Mouse (Mus musculus) A20 (cell line): ENCODE measurements around the gene Ttll6.

Experiments used
- DNase-seq: peaks from one replicate; pipeline ENCODE4 v3.0.0-alpha.2; 2011; ENCODE audit warnings: low read depth, low spot score

The Ttll6 gene

DNA sequence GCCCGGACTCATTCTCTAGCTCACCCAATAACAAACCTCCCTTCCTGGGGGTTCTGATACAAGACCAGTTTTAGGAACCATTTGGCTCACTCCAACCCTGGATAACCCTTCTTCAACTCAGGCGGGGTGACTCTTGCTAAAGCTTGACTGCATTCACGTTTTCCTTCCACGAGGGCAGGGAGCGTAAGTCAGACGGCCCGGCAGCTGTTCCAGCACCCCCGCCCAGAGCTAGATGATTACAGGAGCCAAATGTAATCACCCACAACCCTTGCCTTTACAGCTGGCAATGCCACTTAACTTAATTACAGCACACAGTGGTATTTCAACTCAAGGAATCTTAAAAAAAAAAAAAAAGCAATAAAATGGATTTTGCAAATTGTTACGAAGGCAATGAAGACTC lies 34.5 kb downstream of the Ttll6 start:
- no peak for DNase-seq

- no peak for DNase-seq
These were observed 35.4 kb downstream of the Ttll6 start for GRCm38 (mm10) chr11:96169016-96169415.

- DNase-seq: no peak
These were observed 37.3 kb downstream of the Ttll6 start for GRCm38 (mm10) chr11:96170711-96171379.

DNA sequence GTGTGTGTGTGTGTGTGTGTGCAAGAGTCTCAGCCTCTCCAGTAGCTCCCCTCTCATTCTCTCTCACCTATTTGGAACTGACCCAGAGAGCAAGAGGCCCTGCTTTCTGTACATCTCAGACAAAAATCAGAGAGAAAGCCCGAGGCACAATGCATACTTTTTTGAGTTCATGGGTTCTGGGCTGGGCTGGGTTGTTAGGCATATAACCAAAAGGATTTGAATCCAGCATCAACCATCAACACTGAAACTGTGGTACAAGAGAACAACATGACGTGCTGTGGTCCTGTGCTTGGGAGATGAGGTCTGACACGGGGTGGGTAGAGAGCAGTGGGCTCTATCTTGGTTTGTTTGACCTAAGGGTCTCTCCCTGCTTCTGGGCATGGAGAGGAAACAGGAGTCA lies 38.0 kb downstream of the Ttll6 start:
- DNase-seq: no peak

GRCm38 (mm10) chr11:96172511-96173287 lies 39.1 kb downstream of the Ttll6 start:
- no peak for DNase-seq

GRCm38 (mm10) chr11:96173288-96173840 lies 39.8 kb downstream of the Ttll6 start:
- no peak for DNase-seq

DNA sequence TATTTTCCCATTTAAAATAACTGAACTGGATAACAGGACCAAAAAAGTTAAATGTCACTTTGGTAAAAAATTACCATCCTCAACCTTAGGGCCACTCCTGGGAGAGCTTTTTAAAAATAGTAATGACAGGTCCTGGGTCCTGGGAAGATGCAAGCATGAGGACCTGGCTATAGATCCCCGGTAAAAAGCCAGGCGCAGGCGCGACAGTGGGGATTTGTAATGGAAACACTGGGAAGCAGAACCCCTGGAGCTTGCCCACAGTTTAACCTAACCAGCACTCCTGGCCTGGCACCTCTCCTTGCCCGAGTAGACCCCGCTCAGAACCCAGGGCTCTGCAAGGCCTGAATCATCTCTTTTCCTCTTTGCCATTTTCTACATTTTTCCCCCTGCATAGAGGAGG lies 41.3 kb downstream of the Ttll6 start:
- DNase-seq: no peak

GRCm38 (mm10) chr11:96175511-96175910 lies 41.9 kb downstream of the Ttll6 start:
- no peak for DNase-seq

- DNase-seq: no peak
These were observed 42.5 kb downstream of the Ttll6 start for GRCm38 (mm10) chr11:96175951-96176530.

- DNase-seq: no peak
These were observed 43.3 kb downstream of the Ttll6 start for GRCm38 (mm10) chr11:96176841-96177240.

DNA sequence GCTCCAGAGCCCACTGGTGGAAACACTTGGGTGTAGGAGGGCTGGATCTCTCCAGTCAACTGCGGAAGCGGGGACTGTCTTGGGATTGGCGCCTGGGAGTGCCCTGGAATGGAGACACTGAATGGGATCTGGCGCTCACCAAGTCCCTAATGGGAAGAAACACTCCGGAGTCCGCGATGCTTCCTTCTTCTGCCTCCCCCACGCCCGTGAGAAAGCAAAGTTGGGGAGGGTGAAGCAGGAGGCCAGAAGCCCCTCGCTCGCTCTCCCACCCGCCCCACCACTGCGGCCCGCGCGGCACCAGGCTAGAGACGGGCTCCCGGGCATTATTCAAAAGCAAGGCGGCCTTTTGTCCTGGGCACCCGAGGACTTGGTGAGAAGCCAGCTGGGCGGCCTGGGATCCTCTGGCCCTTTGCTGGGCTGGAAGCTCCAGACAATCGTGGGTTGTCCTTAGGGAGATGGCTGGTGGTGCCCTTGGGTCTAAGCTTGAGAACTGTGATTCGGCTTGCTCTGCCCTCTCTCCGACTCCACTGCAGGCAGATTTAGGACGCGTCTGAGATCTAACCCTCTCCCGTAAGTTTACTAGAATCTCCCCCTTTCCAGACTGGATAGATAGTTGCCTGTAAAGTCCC lies 44.1 kb downstream of the Ttll6 start:
- DNase-seq: no peak

DNA sequence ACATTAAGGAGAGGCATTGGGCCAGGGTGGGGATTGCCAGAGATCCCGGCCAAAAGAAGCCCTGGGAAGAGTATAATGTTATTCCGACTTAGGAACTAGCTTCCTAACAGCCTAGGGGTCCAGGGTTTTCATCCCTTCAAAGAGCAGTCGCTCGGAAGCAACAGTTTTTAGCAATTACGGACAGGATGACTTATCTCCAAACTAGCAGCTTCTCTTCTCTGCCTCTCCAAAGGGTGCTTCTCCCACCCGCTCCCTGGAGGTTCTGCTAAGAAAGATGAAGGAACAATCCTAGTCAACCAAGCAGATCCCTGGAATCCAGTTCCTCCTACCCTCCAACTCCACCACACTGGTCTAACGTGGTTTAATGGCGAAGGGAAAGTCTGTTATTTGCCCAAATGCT lies 44.8 kb downstream of the Ttll6 start:
- no peak for DNase-seq

GRCm38 (mm10) chr11:96178911-96179503 lies 45.4 kb downstream of the Ttll6 start:
- no peak for DNase-seq

DNA sequence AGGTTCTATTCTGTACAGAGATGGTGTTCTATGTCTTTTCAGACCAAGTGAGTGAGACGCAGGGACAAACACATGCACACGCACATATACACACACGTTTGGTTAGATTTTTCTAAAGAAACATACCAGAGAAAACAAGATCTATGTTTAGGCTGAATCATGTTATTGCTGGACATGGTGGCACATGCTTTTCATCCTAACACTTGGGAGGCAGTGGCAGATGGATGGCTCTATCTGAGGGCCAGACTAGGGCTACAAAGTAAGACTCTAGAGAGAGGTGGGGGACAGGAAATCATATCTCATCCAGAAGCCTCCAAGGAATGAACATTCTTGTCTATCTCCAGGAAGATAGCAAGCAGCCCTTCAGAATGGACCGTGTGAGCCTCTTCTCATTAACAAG lies 47.5 kb downstream of the Ttll6 start:
- no peak for DNase-seq

- no peak for DNase-seq
These were observed 50.6 kb downstream of the Ttll6 start for GRCm38 (mm10) chr11:96184233-96184632.

GRCm38 (mm10) chr11:96187321-96187720 lies 53.7 kb downstream of the Ttll6 start:
- no peak for DNase-seq

DNA sequence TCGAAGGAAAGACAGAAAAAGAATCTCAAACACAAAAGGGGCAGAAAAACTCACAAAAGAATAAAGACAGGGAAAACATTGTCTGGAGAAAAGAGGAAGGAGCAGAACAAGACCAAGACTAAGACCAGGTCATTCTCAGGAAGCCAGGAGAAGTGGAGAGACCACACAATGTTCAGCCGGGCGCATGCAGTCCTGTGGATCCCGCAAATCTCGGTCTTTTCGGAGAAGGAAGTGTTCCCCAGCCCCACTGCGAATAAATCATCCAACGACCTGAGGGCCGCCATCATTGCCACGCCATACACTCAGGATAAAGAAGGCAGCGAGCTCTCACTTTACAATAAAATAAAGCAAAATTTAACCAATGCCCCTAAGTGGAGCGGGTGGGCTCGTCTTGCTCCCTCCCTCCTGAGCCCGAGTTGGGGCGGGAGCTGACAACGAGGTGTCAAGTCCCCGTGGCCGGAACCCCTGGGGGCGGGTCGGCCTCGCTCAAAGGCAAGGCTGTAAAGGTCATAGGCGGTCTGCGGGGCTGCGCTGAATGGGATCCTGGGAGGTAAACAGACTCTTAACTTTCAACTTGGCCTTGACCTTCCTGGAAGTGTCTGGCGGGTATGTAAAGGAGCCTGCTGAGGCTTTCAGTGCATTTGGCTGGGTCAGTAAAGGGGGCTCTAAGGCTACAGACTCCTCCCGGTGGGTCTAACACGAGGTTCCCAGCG lies 56.4 kb downstream of the Ttll6 start:
- DNase-seq: no peak

GRCm38 (mm10) chr11:96191132-96191531 lies 57.5 kb downstream of the Ttll6 start:
- DNase-seq: no peak

- no peak for DNase-seq
These were observed 60.2 kb downstream of the Ttll6 start, which contains the start of gene Hoxb13 for GRCm38 (mm10) chr11:96193521-96194400. Hoxb13 (plus strand) TSS chr11:96194316.

DNA sequence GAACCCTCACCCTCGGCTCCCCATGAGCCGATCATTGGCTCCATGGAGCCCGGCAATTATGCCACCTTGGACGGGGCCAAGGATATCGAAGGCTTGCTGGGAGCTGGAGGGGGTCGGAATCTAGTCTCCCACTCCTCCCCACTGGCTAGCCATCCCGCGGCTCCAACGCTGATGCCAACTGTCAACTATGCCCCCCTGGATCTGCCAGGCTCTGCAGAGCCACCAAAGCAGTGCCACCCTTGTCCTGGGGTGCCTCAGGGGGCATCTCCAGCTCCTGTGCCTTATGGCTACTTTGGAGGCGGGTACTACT lies 60.8 kb downstream of the Ttll6 start:
- DNase-seq: no peak
